Mouse (Mus musculus): ENCODE measurements around the gene Ubap2. TPM values are rescaled to one million over a fixed set of nuclear protein-coding genes. Genes with fewer than 3 reads are reported as not detected.

Gene Ubap2
- polyA plus RNA-seq (2014; fragmentation: Nextera tagmentation; extraction: Ambion mirVana) = 49.7 and 50.2 TPM in 2 replicates

DNA sequence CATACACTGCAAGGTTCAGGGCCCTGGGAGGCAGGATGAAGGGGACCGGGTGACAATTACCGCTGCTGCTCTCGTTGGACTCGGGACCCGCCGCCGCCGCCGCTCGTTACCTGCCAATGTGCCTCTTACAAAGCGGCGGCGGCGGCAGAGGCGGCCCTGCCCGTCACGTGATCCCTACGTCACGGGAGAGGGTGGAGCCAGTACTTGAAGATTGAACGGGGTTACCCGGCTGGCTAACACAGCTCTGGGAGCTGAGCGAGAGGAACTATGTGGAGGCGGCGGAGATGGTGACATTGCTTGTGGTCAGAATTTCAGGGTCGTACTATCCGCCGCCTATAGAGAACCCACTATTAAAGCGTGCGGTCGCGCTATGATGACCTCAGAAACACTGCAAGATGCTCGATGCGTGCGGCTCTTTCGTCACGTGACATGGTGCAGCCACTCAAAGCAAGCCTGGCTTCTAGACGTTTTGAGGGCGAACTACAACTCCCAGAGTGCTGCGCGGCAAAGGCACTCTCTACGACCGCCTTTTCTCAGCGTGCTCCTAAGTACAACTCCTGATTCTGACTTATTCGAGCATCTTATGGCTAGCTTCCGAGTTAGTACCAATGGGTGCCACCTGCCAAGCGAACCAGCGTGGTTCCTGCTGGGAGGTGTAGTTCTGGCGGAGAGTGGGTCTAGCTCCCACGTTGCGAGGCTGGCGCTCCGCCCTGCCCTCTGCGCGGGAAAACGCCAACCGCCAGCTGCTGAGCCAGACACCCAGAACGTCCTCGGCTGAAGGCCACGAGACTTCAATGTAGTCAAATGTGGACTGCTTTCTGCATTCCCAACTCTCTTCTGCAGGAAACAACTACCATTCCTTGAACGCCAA is at the start of gene Ubap2:
TSS of gene Ubap2 (minus strand) at position 165 of the 871 bp plus-strand sequence.
- Histone ChIP-seq H3K36me3 (replicated peaks; ENCODE audit: control insufficient read depth, insufficient read depth) (0 out of 2 replicates have a peak, but pooled peaks cover 7% of the 10 kb centered on the region), H3K4me3 (replicated peaks; ENCODE audit: low read length) (peak within 1 kb of the TSS; percentile 87), H3K27me3 (ENCODE audit: control insufficient read depth, insufficient read depth, low read length) (no peaks in the 10 kb centered on the region), H3K4me1 (replicated peaks; ENCODE audit: control insufficient read depth, insufficient read depth, low read length) (peaks cover 29% of the 10 kb centered on the region), H3K27ac (peak within 1 kb of the TSS; percentile 93), H3K4me2 (replicated peaks) (peak within 1 kb of the TSS; percentile 89), H3K9me3 (ENCODE audit: control insufficient read depth, low read length) (no peaks in the 10 kb centered on the region), H3K9ac (peak within 1 kb of the TSS; percentile 92)
- DNase-seq (ENCODE audit: low spot score) (peak; percentile 97), ATAC-seq (ENCODE audit: low FRiP score) (peak; percentile 98)
- under 1% methylated on average over 60 of the region's 60 CpGs for WGBS

DNA sequence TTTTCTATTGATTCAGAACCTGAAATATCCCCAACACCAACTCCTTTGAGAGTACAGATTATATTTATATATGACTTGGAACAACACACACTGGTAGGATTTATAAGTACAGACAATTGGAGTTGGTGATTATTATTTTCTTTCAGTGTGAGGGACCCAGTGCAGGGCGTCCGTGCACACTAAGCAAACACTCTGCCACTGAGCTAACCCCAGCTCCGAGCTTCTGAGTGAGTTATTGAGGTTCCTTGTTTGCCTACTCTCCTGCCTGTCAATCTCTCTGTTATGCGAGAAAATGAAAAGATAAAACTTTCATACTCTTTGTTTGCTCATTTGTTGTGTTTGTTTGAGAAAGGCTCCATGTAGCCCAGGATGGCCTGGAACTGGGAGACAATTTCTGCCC is 46.0 kb upstream of the Ubap2 start:
- no peaks in the 10 kb centered on the region for H3K36me3 ChIP-seq (replicated peaks; ENCODE audit: control insufficient read depth, insufficient read depth)
- H3K4me2 ChIP-seq (replicated peaks) = no peak overlapping the region
- H3K4me3 ChIP-seq (replicated peaks; ENCODE audit: low read length) = no peak overlapping the region
- H3K9me3 ChIP-seq (ENCODE audit: control insufficient read depth, low read length) = no peaks in the 10 kb centered on the region
- ATAC-seq (ENCODE audit: low FRiP score) (no peak), DNase-seq (ENCODE audit: low spot score) (no peak)
- no peaks in the 10 kb centered on the region for H3K4me1 ChIP-seq (replicated peaks; ENCODE audit: control insufficient read depth, insufficient read depth, low read length)
- no peak overlapping the region for H3K27ac ChIP-seq
- 80% methylated on average over 4 of the region's 4 CpGs for WGBS
- H3K9ac ChIP-seq = no peak overlapping the region
- no peaks in the 10 kb centered on the region for H3K27me3 ChIP-seq (ENCODE audit: control insufficient read depth, insufficient read depth, low read length)

- no peaks in the 10 kb centered on the region for H3K9me3 ChIP-seq (ENCODE audit: control insufficient read depth, low read length)
- no peak overlapping the region for H3K27ac ChIP-seq
- no peak for ATAC-seq (ENCODE audit: low FRiP score)
- no peak for DNase-seq (ENCODE audit: low spot score)
- no peak overlapping the region for H3K4me2 ChIP-seq (replicated peaks)
- no peaks in the 10 kb centered on the region for H3K27me3 ChIP-seq (ENCODE audit: control insufficient read depth, insufficient read depth, low read length)
- H3K4me1 ChIP-seq (replicated peaks; ENCODE audit: control insufficient read depth, insufficient read depth, low read length) = peaks cover 9% of the 10 kb centered on the region
- H3K9ac ChIP-seq = no peak overlapping the region
- H3K36me3 ChIP-seq (replicated peaks; ENCODE audit: control insufficient read depth, insufficient read depth) = no peaks in the 10 kb centered on the region
- H3K4me3 ChIP-seq (replicated peaks; ENCODE audit: low read length) = no peak overlapping the region
- WGBS = 95% methylated on average over 5 of the region's 5 CpGs
These were observed 43.3 kb upstream of the Ubap2 start for GRCm38 (mm10) chr4:41318267-41318666.

DNA sequence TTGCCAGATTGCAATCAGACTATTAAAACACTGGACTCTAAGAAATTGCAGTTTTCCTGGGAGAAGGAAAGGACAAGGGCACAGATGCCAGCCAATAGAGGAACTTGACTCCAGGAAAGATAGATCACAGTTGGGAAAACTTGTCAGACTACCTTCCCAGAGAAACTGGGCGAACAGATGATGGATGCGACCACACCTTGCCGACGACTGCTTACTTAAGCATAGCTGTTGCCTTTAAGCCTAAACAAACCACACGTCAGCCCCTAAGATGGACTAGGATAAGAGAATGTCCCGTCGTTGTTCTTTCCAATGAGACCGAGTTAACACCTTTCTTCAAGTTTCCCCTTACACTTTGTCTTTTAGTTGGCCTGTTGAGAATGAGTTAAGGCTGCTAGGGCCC is 40.2 kb upstream of the Ubap2 start:
- Histone ChIP-seq H3K9ac (peak overlapping the region; percentile 92), H3K4me3 (replicated peaks; ENCODE audit: low read length) (peak overlapping the region; percentile 81), H3K4me1 (replicated peaks; ENCODE audit: control insufficient read depth, insufficient read depth, low read length) (peaks cover 17% of the 10 kb centered on the region), H3K4me2 (replicated peaks) (peak overlapping the region; percentile 86), H3K27me3 (ENCODE audit: control insufficient read depth, insufficient read depth, low read length) (no peaks in the 10 kb centered on the region), H3K36me3 (replicated peaks; ENCODE audit: control insufficient read depth, insufficient read depth) (peaks cover 25% of the 10 kb centered on the region), H3K9me3 (ENCODE audit: control insufficient read depth, low read length) (no peaks in the 10 kb centered on the region), H3K27ac (peak overlapping the region; percentile 90)
- DNase-seq (ENCODE audit: low spot score) (no peak), ATAC-seq (ENCODE audit: low FRiP score) (0 out of 2 replicates have a peak, but pooled peaks have one; percentile 12)
- 62% methylated on average over 8 of the region's 8 CpGs for WGBS

GRCm38 (mm10) chr4:41314141-41315129 is 39.5 kb upstream of the Ubap2 start, which contains the start of gene Dcaf12:
Dcaf12 (minus strand) TSS chr4:41314889.
- DNase-seq (ENCODE audit: low spot score) (peak; percentile 91), ATAC-seq (ENCODE audit: low FRiP score) (peak; percentile 97)
- H3K27ac ChIP-seq = peak within 1 kb of the TSS; percentile 90
- H3K4me1 ChIP-seq (replicated peaks; ENCODE audit: control insufficient read depth, insufficient read depth, low read length) = peaks cover 17% of the 10 kb centered on the region
- peak within 1 kb of the TSS; percentile 86 for H3K4me2 ChIP-seq (replicated peaks)
- H3K27me3 ChIP-seq (ENCODE audit: control insufficient read depth, insufficient read depth, low read length) = no peaks in the 10 kb centered on the region
- no peaks in the 10 kb centered on the region for H3K9me3 ChIP-seq (ENCODE audit: control insufficient read depth, low read length)
- H3K9ac ChIP-seq = peak within 1 kb of the TSS; percentile 92
- peaks cover 33% of the 10 kb centered on the region for H3K36me3 ChIP-seq (replicated peaks; ENCODE audit: control insufficient read depth, insufficient read depth)
- under 1% methylated on average over 70 of the region's 70 CpGs for WGBS
- peak within 1 kb of the TSS; percentile 81 for H3K4me3 ChIP-seq (replicated peaks; ENCODE audit: low read length)

DNA sequence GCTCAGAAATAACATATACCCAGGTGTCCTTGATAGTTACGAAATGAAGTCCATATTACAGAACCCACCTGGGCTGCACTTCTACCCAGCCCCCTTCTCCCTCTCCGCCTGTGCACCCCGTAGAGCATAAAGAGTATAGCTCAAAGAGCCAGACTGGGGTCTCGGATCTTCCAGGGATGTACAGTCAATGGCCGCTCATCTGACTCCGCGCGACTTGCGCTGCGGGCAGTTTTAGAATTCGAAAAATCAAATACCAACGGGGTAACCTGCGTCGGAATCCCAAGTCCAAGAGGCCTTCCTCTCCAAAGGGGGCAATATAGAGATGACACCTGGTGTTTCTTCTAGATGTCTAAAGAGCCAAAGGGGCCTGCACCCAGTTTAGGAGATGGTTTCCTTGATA is 38.8 kb upstream of the Ubap2 start:
- peak overlapping the region; percentile 92 for H3K9ac ChIP-seq
- ATAC-seq (ENCODE audit: low FRiP score) = no peak
- H3K36me3 ChIP-seq (replicated peaks; ENCODE audit: control insufficient read depth, insufficient read depth) = peaks cover 38% of the 10 kb centered on the region
- DNase-seq (ENCODE audit: low spot score) = no peak
- H3K9me3 ChIP-seq (ENCODE audit: control insufficient read depth, low read length) = no peaks in the 10 kb centered on the region
- peak overlapping the region; percentile 81 for H3K4me3 ChIP-seq (replicated peaks; ENCODE audit: low read length)
- peaks cover 17% of the 10 kb centered on the region for H3K4me1 ChIP-seq (replicated peaks; ENCODE audit: control insufficient read depth, insufficient read depth, low read length)
- no peaks in the 10 kb centered on the region for H3K27me3 ChIP-seq (ENCODE audit: control insufficient read depth, insufficient read depth, low read length)
- peak overlapping the region; percentile 86 for H3K4me2 ChIP-seq (replicated peaks)
- WGBS = 16% methylated on average over 14 of the region's 14 CpGs
- H3K27ac ChIP-seq = peak overlapping the region; percentile 90

GRCm38 (mm10) chr4:41310567-41311563 is 35.9 kb upstream of the Ubap2 start:
- no peaks in the 10 kb centered on the region for H3K27me3 ChIP-seq (ENCODE audit: control insufficient read depth, insufficient read depth, low read length)
- 94% methylated on average over 9 of the region's 9 CpGs for WGBS
- H3K4me2 ChIP-seq (replicated peaks) = no peak overlapping the region
- no peaks in the 10 kb centered on the region for H3K9me3 ChIP-seq (ENCODE audit: control insufficient read depth, low read length)
- H3K36me3 ChIP-seq (replicated peaks; ENCODE audit: control insufficient read depth, insufficient read depth) = peaks cover 64% of the 10 kb centered on the region
- H3K4me1 ChIP-seq (replicated peaks; ENCODE audit: control insufficient read depth, insufficient read depth, low read length) = peaks cover 17% of the 10 kb centered on the region
- ATAC-seq (ENCODE audit: low FRiP score) (no peak), DNase-seq (ENCODE audit: low spot score) (no peak)
- no peak overlapping the region for H3K4me3 ChIP-seq (replicated peaks; ENCODE audit: low read length)
- no peak overlapping the region for H3K9ac ChIP-seq
- H3K27ac ChIP-seq = no peak overlapping the region

DNA sequence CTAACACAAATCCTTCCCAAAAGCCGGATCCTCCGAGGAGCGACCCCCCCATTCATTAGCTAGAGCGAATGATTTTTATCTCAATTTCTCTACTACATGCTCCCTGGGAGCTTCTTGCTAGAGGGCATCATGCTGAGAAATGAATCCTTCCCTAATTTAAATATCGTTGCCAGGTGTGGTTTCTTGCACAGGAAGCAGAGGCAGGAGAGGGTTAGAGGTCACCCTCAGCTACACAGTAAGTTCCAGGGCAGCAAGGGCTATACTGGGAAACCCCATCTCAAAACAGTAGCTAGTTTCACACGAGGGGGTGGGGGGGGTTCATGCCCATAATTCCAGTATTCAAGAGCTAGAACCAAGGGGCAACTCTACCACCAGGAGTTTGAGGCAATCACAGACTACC is 32.5 kb upstream of the Ubap2 start:
- Histone ChIP-seq H3K36me3 (replicated peaks; ENCODE audit: control insufficient read depth, insufficient read depth) (peaks cover 71% of the 10 kb centered on the region), H3K9me3 (ENCODE audit: control insufficient read depth, low read length) (no peaks in the 10 kb centered on the region), H3K27ac (no peak overlapping the region), H3K4me1 (replicated peaks; ENCODE audit: control insufficient read depth, insufficient read depth, low read length) (no peaks in the 10 kb centered on the region), H3K4me2 (replicated peaks) (no peak overlapping the region), H3K9ac (no peak overlapping the region), H3K4me3 (replicated peaks; ENCODE audit: low read length) (no peak overlapping the region), H3K27me3 (ENCODE audit: control insufficient read depth, insufficient read depth, low read length) (no peaks in the 10 kb centered on the region)
- DNase-seq (ENCODE audit: low spot score) = no peak
- ATAC-seq (ENCODE audit: low FRiP score) = no peak
- WGBS = 83% methylated on average over 6 of the region's 6 CpGs
